Mouse (Mus musculus) CD8-positive naive resting alpha-beta T cell, adult 2 months (primary cell): ENCODE measurements at regions not wholly inside any gene's neighbourhood (a gene's known extent, or its start where the extent isn't known, plus 50 kb on each side); places are given as distances from the start of the nearest gene placed in this dataset.
"Not testable (repeated sequence)": the region's sequence is repeated elsewhere in the genome, so short reads cannot be mapped to it uniquely, and the experiment has no call there.

Source experiments
- DNase-seq, 2 experiments: peaks; one replicate each; pipeline ENCODE4 v3.0.0; 2022; ENCODE audit warnings: low read depth in 2 of 2, low spot score in 2 of 2

- DNase-seq, result no peak
Measured at GRCm38 (mm10) chr12:29356681-29357397, 171.3 kb upstream of the Myt1l start.

GRCm38 (mm10) chr12:29361236-29361635 lies 166.9 kb upstream of the Myt1l start:
- DNase-seq, result no peak

GRCm38 (mm10) chr12:29367741-29368106 lies 160.5 kb upstream of the Myt1l start:
- not testable (repeated sequence) for DNase-seq

- no peak for DNase-seq
Measured at GRCm38 (mm10) chr12:29368107-29368819, 159.9 kb upstream of the Myt1l start.

GRCm38 (mm10) chr12:29368820-29369175 lies 159.4 kb upstream of the Myt1l start:
- DNase-seq, result no peak

GRCm38 (mm10) chr12:29391756-29392155 lies 136.4 kb upstream of the Myt1l start:
- DNase-seq, result no peak

GRCm38 (mm10) chr12:29394271-29394670 lies 133.9 kb upstream of the Myt1l start:
- no peak for DNase-seq

GRCm38 (mm10) chr12:29394881-29395280 lies 133.3 kb upstream of the Myt1l start:
- DNase-seq, result no peak

GRCm38 (mm10) chr12:29395401-29395982 lies 132.7 kb upstream of the Myt1l start:
- DNase-seq, result no peak

- no peak for DNase-seq
Measured at GRCm38 (mm10) chr12:29404434-29404833, 123.8 kb upstream of the Myt1l start.

GRCm38 (mm10) chr12:29409336-29410055 lies 118.7 kb upstream of the Myt1l start:
- DNase-seq, result no peak

GRCm38 (mm10) chr12:29433936-29434335 lies 94.2 kb upstream of the Myt1l start:
- DNase-seq, result no peak

- no peak for DNase-seq
Measured at GRCm38 (mm10) chr12:29439343-29440019, 88.7 kb upstream of the Myt1l start.

- not testable (repeated sequence) for DNase-seq
Measured at GRCm38 (mm10) chr12:29465201-29465600, 63.0 kb upstream of the Myt1l start.
